Mouse (Mus musculus) small intestine, adult 2 months (tissue): ENCODE measurements around the gene Cpne5.

Experiments
- CTCF ChIP-seq: fragments of 200-500 bp; IDR thresholded peaks from 2 replicates; pipeline ENCODE4 v1.5.1; 2012; ENCODE audit warnings: low read depth, mild to moderate bottlenecking, control low read depth, inconsistent platforms, low read length, moderate library complexity, mixed read lengths; ENCODE audit not compliant: insufficient replicate concordance, insufficient read length; ENCODE audit errors: extremely low read depth
- POLR2A ChIP-seq: fragments of 200-500 bp; IDR thresholded peaks from 2 replicates; pipeline ENCODE4 v1.6.1; 2012; ENCODE audit warnings: low read depth, mild to moderate bottlenecking, control low read depth, inconsistent platforms, low read length, moderate library complexity

- TF ChIP-seq CTCF: no peak
- no peak for TF ChIP-seq POLR2A
Observed at GRCm38 (mm10) chr17:29111332-29111731, 126.6 kb downstream of the Cpne5 start.
